Mouse (Mus musculus): ENCODE measurements around the gene Desi1. TPM values are rescaled to one million over a fixed set of nuclear protein-coding genes. Genes with fewer than 3 reads are reported as not detected.

The Desi1 gene
- polyA plus RNA-seq, 1 experiment from 2014 or later, result 14.5 TPM

DNA sequence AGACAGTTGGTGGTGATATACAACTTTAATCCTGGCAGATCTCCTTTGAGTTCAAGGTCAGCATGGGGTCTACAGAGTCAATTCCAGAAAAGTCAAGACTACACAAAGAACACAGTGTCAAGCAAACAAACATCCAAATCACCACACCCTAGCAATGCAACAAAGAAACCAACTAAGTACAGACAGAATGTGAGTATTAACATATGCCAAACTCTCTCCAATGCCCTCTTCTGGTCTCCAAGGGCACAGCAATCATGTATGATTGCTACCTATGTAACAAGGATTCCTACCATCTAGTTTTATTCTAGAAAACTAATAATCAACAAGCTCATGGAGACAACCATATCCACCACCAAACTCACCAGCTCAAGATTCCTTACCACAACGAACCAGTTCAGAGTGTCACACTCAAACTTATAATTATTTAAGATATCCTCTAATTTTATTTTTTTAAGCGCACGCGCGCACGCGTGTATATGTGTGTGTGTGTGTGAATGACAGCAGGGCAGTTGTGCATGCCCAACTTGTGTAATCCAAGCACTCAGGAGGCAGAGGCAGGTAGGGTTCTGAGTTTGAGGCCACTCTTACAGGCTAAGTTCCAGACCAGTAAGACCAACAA is 10.6 kb upstream of the Desi1 start:
- Histone ChIP-seq H3K27ac (ENCODE audit: low read length) (no peak overlapping the region), H3K4me3 (ENCODE audit: low read depth, low read length) (no peak overlapping the region), H3K36me3 (ENCODE audit: insufficient read depth, low read length) (peaks cover 9% of the 10 kb centered on the region; the same call in 1 of the 2 replicates), H3K4me1 (ENCODE audit: insufficient read depth, low read depth, low read length) (peaks cover 9% of the 10 kb centered on the region; the same call in 1 of the 2 replicates), H3K27me3 (replicated peaks; ENCODE audit: insufficient read depth, low read length) (no peaks in the 10 kb centered on the region), H3K9ac (replicated peaks; ENCODE audit: low read depth) (no peak overlapping the region), H3K4me2 (replicated peaks; ENCODE audit: low read depth, low read length) (no peak overlapping the region), H3K9me3 (ENCODE audit: low read length) (no peaks in the 10 kb centered on the region)
- 96% methylated on average over 7 of the region's 7 CpGs for WGBS
- no peak for ATAC-seq
- peak; percentile 62 for DNase-seq (ENCODE audit: low spot score)
- TF ChIP-seq CTCF (IDR thresholded peaks at IDR 0.05) (peak; percentile 63), EP300 (IDR thresholded peaks at IDR 0.05) (no peak)

DNA sequence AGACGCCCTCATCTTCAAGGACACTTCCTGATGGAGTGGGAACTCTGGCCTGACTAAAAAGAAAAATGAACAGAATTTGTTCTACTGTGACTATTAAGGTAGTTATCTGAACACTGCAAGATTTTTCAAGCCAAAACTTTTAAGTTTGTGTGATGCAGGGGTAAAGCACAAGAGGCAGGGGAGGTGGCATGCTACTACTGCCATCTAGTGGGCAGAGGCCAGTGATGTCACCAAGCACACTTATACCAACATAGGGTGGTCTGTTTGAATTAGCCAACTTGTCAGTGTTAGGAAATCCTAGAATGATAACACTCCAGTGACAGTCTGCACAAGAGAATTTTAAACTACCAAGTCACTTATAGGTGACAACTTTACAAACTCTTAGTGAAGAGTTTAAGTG is 7.0 kb upstream of the Desi1 start:
- Histone ChIP-seq H3K36me3 (ENCODE audit: insufficient read depth, low read length) (peaks cover 18% of the 10 kb centered on the region), H3K9me3 (ENCODE audit: low read length) (no peaks in the 10 kb centered on the region), H3K27me3 (replicated peaks; ENCODE audit: insufficient read depth, low read length) (no peaks in the 10 kb centered on the region), H3K4me2 (replicated peaks; ENCODE audit: low read depth, low read length) (no peak overlapping the region), H3K27ac (ENCODE audit: low read length) (no peak overlapping the region), H3K9ac (replicated peaks; ENCODE audit: low read depth) (no peak overlapping the region), H3K4me1 (ENCODE audit: insufficient read depth, low read depth, low read length) (no peaks in the 10 kb centered on the region; the same call in 1 of the 2 replicates), H3K4me3 (ENCODE audit: low read depth, low read length) (no peak overlapping the region)
- peak; percentile 71 for ATAC-seq
- TF ChIP-seq CTCF (IDR thresholded peaks at IDR 0.05) (peak; percentile 85), EP300 (IDR thresholded peaks at IDR 0.05) (no peak)
- peak; percentile 69 for DNase-seq (ENCODE audit: low spot score)
- WGBS, result 96% methylated on average over 1 of the region's 1 CpGs

DNA sequence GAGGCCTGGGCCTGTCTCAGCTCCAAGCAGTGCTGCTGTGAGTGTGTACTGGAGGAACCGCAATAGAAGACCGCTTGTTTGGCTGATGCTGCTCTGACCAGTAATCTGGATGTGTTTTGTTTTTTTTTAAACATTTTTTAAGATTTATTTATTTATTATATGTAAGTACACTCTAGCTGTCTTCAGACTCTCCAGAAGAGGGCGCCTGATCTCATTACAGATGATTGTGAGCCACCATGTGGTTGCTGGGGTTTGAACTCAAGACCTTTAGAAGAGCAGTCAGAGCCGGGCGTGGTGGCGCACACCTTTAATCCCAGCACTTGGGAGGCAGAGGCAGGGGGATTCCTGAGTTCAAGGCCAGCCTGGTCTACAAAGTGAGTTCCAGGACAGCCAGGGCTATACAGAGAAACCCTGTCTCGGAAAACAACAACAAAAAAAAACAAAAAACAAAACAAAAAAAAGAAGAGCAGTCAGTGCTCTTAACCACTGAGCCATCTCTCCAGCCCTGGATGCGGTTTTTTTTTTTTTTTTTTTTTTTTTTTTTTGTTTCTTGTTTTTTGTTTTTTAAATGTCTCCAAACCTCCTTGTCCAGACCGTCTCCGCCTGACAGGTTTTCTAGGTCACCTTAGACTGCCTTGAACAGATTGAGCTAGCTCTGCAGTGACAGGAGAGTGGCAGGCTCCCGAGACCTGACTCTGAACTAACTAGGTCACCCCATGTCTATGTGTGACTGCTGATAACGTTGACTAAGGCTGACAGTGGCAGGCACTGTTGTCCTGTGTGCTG is 2.4 kb upstream of the Desi1 start:
- no peak overlapping the region for H3K9ac ChIP-seq (replicated peaks; ENCODE audit: low read depth)
- H3K4me1 ChIP-seq (ENCODE audit: insufficient read depth, low read depth, low read length), result no peaks in the 10 kb centered on the region
- no peak overlapping the region for H3K4me3 ChIP-seq (ENCODE audit: low read depth, low read length)
- peaks cover 18% of the 10 kb centered on the region for H3K36me3 ChIP-seq (ENCODE audit: insufficient read depth, low read length)
- no peaks in the 10 kb centered on the region for H3K9me3 ChIP-seq (ENCODE audit: low read length)
- ATAC-seq, result no peak
- TF ChIP-seq EP300 (IDR thresholded peaks at IDR 0.05) (no peak), CTCF (IDR thresholded peaks at IDR 0.05) (peak; percentile 55)
- H3K4me2 ChIP-seq (replicated peaks; ENCODE audit: low read depth, low read length), result no peak overlapping the region
- 77% methylated on average over 12 of the region's 12 CpGs for WGBS
- DNase-seq (ENCODE audit: low spot score), result peak; percentile 59
- no peak overlapping the region for H3K27ac ChIP-seq (ENCODE audit: low read length)
- no peaks in the 10 kb centered on the region for H3K27me3 ChIP-seq (replicated peaks; ENCODE audit: insufficient read depth, low read length)

DNA sequence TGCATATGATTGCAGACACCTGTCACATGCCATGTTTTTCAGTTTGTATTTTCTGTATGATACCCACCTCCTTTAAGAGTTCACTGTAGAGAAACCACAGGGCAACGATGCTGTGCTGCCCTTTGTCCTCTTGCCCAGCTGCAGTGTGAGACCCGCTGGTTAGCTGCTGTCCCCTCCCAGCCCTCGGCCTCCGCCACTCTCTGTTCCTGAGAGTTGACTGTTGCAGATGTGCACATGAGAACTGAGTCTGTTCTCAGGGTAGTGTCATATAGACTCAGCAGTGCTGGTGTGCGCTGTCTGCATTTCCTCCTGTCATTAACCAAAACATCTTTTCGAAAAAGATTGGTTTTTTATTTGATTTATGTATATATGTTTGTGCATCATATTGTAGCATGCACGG is 1.3 kb downstream of the Desi1 start:
- H3K27me3 ChIP-seq (replicated peaks; ENCODE audit: insufficient read depth, low read length), result no peaks in the 10 kb centered on the region
- H3K36me3 ChIP-seq (ENCODE audit: insufficient read depth, low read length), result peaks cover 4% of the 10 kb centered on the region; the same call in 1 of the 2 replicates
- TF ChIP-seq CTCF (IDR thresholded peaks at IDR 0.05) (no peak), EP300 (IDR thresholded peaks at IDR 0.05) (no peak)
- DNase-seq (ENCODE audit: low spot score) (no peak), ATAC-seq (no peak)
- H3K4me1 ChIP-seq (ENCODE audit: insufficient read depth, low read depth, low read length), result no peaks in the 10 kb centered on the region
- no peak overlapping the region for H3K9ac ChIP-seq (replicated peaks; ENCODE audit: low read depth)
- no peak overlapping the region for H3K27ac ChIP-seq (ENCODE audit: low read length)
- H3K9me3 ChIP-seq (ENCODE audit: low read length), result no peaks in the 10 kb centered on the region
- no peak overlapping the region for H3K4me2 ChIP-seq (replicated peaks; ENCODE audit: low read depth, low read length)
- H3K4me3 ChIP-seq (ENCODE audit: low read depth, low read length), result no peak overlapping the region
- 85% methylated on average over 7 of the region's 7 CpGs for WGBS

DNA sequence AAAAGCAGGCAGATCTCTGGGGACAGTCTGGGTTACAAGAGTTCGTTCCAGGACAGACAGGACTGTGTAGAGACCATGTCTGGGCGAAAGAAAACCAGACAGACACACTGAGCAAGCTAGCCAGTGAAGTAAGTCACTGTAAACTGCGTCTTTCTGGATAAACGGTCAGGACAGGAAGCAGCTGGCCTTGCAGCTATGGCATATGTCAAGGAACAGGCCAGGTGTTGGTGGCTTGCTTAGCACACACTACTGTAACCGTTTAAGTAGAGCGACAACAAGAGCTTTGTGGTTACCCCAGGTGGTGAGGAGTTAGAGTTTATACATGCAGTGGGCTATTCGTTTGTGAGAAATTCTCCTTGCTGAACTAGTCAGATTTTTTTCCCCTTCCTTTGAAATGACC is 5.9 kb downstream of the Desi1 start:
- no peaks in the 10 kb centered on the region for H3K4me1 ChIP-seq (ENCODE audit: insufficient read depth, low read depth, low read length)
- WGBS, result 84% methylated on average over 7 of the region's 7 CpGs
- H3K4me2 ChIP-seq (replicated peaks; ENCODE audit: low read depth, low read length), result no peak overlapping the region
- ATAC-seq (no peak), DNase-seq (ENCODE audit: low spot score) (no peak)
- H3K36me3 ChIP-seq (ENCODE audit: insufficient read depth, low read length), result no peaks in the 10 kb centered on the region
- no peak overlapping the region for H3K27ac ChIP-seq (ENCODE audit: low read length)
- no peak overlapping the region for H3K9ac ChIP-seq (replicated peaks; ENCODE audit: low read depth)
- no peaks in the 10 kb centered on the region for H3K27me3 ChIP-seq (replicated peaks; ENCODE audit: insufficient read depth, low read length)
- no peak overlapping the region for H3K4me3 ChIP-seq (ENCODE audit: low read depth, low read length)
- no peaks in the 10 kb centered on the region for H3K9me3 ChIP-seq (ENCODE audit: low read length)
- TF ChIP-seq CTCF (IDR thresholded peaks at IDR 0.05) (no peak), EP300 (IDR thresholded peaks at IDR 0.05) (no peak)

DNA sequence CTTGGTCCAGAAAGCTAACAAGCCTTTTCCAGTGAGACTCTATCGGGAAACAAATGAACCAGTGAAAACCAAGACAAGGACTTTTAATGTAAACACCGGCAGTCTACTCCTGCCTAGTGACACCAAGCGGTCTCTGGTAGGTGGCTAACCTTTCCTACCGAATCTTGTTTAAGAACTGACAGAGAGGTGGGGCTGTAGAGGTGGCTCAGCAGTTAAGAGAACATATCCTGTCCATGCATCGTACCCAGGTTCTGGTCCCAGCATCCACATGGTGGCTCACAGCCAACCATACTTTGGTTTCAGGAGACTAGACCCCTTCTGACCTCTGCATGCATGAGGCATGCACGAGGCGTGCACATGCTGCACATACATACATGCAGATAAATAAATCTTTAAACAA is 6.4 kb downstream of the Desi1 start:
- no peak for ATAC-seq
- Histone ChIP-seq H3K4me2 (replicated peaks; ENCODE audit: low read depth, low read length) (no peak overlapping the region), H3K27ac (ENCODE audit: low read length) (no peak overlapping the region), H3K4me1 (ENCODE audit: insufficient read depth, low read depth, low read length) (no peaks in the 10 kb centered on the region), H3K36me3 (ENCODE audit: insufficient read depth, low read length) (no peaks in the 10 kb centered on the region), H3K9ac (replicated peaks; ENCODE audit: low read depth) (no peak overlapping the region), H3K9me3 (ENCODE audit: low read length) (no peaks in the 10 kb centered on the region), H3K4me3 (ENCODE audit: low read depth, low read length) (no peak overlapping the region), H3K27me3 (replicated peaks; ENCODE audit: insufficient read depth, low read length) (no peaks in the 10 kb centered on the region)
- WGBS, result 83% methylated on average over 7 of the region's 7 CpGs
- TF ChIP-seq EP300 (IDR thresholded peaks at IDR 0.05) (no peak), CTCF (IDR thresholded peaks at IDR 0.05) (no peak)
- no peak for DNase-seq (ENCODE audit: low spot score)
